Mouse (Mus musculus) kidney, adult 9 months (tissue): ENCODE measurements around the gene Ccnl1.

ENCODE experiments used
- DNase-seq: peaks from one replicate; pipeline ENCODE4 v3.0.0; 2022

Gene Ccnl1

DNA sequence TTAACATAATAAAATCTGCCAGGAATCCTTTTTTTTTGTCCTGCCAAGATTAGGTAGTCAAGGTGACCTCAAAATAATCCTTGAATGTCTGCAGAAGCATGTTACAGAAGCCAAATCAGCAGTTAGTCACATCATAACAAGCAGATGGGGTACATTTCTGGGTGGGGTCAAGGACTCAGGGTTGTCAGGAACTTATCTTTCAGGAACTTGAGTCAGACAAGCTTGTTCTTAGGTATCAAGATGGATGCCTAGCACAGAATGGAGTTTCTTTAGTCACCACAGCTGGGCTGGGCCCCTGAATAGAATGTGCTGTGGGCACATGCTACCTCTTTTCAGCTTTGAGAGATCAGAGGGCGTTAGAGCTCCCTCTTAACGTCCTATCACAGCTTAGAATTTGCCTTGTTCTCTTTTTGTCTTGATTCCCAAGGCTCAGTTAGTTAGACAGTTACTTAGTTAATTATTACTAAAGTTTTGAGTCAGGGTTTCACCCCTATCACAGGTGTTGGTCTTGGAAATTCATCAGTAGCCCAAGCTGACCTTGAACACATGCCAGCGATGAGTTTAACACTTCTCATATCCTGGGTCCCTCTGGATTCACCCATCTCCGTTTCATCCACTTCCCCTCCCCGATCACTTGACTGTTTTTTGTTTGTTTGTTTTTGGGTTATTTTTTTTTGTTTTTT, 32.9 kb downstream of the Ccnl1 start:
- DNase-seq: peak; percentile 64

DNA sequence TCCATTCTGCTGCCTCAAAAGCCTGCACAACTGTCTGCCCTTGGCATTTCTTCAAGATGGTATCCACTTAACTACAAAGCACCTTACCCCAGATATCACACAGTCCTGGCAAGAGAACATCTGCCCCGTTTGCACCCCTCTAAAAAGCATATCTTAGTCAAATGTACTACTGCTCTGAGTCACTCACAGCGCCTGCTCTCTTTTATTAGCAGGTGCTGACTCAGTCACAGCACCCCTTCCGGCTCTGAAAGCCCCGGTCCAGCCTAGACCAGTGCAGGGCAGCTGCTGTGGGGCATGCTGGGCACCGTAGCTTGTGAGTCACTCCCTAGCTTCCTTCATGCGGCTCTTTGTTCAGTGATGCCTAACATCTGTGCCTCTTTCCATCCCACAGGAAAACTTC, 35.6 kb downstream of the Ccnl1 start:
- no peak for DNase-seq

DNA sequence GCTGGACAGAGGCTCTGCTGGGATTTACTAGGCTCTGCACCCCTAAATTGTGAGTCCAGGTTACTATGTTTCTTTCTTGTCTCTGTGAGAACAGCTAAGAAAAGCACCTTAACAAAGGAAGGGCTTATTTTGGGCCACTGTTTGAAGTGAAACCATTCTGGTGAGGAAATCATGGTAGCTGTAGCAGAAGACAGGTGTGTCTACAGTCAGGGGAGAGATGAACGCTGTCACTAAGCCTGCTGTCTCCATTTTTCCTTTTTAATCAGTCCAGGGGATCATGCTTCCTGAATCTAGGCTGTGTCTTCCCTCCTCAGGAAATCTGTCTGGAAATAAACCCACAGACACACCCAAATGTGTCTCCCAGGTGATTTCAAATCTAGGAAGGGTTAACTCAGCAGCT, 36.4 kb downstream of the Ccnl1 start:
- no peak for DNase-seq

DNA sequence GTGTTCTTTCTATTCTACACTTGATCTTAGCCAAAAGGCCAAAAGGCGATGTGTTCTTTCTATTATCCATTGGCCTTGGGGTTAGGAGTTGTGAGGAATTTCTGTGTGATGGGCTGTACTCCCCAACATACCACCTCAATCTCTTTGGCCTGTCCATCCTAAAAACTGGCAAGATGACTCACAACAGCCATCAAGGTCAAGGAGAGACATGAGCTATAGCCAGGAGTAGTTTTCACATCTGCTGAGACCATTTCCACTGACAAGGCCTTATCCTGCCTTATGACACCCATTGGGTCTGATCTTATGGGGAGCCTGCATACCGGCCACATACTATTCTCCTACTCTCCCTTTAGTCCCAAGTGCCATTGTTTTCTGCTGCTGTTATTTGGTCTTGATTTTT, 39.0 kb downstream of the Ccnl1 start:
- no peak for DNase-seq

DNA sequence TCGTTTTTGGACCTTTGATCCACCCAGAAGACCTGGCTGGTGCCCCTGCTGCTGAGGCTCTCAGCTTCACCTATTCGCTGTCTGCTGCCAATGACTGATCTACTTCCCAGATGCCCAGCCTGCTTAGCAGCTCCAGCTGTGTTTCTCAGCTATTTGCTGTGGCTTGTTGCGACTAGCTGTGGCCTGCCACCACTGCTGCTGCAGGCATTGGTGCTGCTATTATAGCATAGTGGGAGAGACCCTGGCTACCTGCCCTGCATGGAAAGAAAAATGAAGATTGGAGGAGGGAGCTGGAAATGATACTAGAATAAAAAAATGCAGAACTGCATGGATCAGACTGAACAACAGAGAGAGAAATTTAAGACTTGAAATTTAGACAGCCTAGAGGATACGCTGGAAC, 45.1 kb downstream of the Ccnl1 start:
- DNase-seq: peak; percentile 33

DNA sequence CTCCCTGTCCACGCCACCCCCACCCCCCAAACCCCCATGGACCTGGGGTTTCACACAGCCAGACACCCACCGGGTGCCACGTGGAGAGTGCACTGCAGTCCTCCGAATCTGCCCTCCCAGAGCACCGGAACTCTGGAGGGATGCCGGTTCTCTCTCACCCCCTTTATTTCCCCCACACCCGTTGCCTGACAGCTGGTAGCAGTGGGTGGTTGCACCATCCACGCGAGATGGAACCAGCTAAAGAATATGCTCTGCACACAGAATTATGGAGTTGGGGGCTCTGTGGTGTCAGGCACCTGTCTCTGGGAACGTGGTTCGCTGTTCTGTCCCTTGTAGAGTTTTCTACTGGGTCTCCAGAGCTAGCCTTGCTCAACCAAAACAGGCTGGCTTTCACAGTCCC, 45.8 kb downstream of the Ccnl1 start:
- DNase-seq: no peak

DNA sequence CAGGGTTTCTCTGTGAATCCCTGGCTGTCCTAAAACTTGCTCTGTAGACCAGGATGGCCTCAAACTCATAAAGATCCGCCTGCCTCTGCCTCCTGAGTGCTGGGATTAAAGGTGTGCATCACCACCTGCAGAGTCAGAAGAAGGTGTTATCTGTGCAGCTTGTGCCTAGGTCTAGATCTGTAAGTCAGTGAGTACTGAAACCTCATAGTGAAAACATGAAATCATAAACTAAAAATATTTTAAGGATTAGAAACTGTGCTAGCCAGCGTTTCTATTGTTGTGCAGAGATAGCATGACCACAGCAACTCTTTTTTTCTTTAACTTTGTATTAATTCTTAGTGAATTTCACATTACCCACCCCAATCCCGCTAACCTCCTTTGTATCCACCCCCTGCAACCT, 46.8 kb downstream of the Ccnl1 start:
- DNase-seq: no peak

DNA sequence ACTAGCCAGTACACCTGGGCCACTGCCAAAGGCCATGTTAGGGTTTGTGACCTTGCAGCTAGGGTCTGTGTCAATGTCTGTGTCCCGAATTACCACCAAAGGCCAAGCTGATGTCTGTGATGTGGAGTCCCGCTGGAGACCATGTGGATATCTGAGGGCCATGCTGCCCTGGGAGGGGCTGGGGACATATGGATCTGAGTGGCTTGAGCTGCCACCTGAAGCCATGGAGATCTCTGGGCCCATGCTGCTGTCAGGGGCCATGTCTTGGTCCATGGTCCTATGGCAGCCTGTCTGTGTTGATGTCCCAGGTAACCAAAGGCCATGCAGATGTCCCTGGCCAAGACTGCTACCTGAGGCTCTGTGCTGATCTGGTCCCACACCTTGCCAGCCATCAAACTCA, 48.6 kb downstream of the Ccnl1 start:
- no peak for DNase-seq

DNA sequence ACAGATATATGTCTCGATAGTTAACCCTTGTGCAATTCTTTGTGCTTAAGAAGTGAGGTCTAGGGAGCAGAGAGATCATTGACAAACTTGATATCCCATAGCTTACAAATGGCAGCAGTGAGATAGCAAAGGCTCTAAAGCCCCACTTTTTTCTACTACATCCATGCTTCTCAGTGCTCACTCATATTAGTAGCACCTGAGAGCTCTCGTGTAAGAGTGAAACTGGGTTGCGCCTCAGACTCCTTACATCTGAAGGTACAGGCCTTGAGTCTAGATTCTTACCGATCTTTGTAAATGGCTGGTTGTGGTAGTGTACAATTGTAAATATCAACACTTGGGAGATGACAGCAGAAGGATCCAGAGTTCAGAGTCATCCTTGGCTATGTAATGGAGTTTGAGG, 50.5 kb downstream of the Ccnl1 start:
- DNase-seq: no peak

DNA sequence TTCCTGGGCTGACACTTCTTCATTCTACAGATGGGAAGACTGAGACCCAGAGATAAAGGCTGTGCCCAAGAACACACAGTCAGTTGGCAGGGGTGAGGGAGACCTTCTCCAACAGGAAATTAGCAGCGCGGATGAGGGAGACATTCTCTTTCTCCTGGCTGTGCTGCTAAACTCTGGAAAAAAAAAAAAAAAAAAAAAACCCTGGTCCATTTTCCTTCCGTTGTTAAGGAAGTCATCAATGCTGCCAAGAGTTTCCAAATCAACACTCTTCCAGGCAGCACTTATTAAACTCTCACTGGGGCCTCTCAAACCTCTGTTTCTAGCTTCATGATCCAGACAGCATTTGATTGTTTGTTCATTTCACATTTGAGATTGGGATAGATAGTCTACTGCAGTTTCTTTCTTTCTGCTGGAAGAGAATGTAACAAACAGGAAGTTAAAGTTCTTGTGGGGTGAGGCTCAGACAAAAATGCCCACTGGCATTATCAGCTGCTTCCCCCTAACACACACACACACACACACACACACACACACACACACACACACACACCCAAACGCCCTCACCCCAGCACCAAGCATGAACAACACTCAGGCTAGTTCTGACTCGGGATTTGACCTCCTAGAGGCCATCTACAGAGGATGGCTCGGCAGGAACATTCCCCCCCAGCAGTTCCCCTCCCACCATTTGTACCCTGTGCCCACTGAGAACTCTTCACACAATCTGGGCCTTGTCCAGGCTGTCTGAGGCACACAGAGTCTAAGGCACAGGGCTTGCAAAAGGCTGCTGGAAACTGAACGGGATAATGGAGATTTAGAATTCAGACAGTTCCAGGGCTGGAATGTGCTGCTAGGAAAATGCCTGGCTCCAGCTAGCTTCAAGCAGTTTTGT, 52.5 kb downstream of the Ccnl1 start:
- no peak for DNase-seq

DNA sequence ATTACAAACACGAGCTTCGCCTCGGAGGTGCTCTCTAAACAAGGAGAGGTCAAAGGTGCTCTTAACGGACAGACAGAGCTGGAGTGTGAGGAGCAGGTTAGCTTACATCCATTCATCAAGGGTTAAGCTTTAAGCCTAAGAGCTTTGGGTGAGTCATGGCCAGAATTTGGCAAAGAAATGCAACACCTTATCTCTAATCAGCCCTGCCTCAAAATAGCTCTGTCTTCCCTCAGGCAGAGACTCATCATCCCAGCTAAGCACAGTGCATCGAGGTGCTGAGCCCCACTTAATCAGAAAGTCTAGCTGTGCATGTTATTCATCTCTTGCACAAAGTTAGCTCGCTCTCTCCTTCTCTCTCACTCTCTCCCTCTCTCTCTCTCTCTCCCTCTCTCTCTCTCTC, 53.3 kb downstream of the Ccnl1 start:
- DNase-seq: no peak

DNA sequence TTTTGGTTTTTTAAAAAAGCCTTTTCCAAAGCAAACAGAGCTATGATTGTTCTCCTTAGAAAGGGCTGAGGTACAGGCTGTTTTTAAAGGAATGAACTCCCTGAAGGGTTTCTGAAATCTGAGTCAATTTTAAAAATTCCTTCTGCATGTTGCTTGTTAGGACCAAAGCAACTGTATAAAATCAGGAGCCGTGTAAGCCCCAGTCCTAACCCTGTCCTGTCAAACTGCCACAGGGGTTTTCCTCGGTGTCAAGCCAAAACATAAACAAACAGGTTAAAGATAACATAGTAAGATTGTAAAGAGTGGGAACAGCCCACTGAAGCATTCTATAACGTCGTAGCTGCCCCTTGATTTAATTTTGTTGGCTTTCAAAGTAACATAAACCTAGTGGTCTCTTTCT, 53.9 kb downstream of the Ccnl1 start:
- no peak for DNase-seq

DNA sequence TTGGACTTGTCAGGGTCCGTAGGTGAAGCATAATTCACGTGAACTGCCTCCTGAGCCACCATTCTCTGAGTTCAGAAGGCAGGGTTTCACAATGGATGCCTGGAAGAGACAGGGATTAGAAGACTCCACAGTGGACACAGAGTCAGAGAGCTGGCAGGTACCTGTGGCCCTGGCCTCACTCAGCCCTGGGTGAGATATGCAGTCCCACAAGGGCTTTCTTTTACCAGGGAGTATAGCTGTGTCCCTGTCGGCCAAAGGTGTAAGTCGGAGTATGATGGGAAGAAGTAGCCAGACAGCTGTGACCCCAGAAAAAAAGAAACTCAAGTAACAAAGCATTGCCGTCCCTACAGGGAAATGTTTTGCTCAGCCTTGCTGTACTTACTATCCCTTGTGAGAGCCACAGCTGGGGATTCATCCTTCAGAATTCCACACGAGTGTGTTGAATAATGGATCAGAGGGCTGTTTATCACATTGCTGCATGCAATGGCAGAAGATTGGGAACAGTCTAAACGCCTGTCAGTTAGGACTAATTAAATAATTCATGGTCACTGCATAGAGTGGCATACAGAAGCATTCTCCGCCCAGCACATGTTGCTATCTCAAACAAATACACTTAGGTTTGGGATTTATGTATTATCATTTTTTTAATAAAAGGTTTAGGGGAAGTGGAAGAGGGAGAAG, 59.3 kb downstream of the Ccnl1 start:
- no peak for DNase-seq

DNA sequence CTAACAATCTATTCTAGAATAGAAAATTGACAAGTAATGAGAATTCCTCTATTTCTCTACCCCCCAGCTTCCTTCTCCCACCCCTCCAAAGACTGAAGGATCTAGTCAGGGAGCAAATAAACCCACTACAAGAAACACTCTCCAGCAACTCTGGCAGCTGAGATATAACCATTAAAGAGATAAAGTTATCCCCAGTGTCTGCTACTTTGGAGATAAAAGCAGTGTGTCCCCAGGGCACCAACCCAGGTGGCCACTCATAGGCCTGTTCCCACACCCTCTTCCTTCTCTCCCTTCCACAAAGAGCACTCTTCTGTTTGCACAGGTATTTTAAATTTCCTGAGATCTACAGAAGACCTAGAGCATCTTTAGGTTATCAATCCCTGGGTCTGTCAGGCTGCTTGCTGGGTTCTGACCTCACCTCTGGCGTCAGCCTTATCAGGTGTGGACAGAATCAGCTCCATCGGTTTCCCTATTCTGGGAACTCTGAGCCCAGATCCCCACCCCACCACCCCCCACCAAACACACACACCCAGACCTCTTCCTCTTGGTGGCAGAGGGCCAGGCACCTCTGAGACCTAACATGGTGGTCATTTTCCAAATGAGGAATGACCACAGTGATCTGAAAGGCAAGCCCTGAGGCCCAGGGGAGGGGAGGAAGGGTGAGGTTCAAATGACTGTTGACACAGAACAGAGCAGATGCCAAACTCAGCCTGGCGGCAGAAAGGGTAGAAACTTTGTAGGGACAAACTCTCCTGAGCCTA, 60.6 kb downstream of the Ccnl1 start:
- no peak for DNase-seq
